Mouse (Mus musculus) brown adipose tissue, adult 24 weeks (tissue): ENCODE data around the gene Capn1. TPM values are rescaled to one million over a fixed set of nuclear protein-coding genes. Genes with fewer than 3 reads are reported as not detected.

Experiments
- H3K27ac ChIP-seq: fragments of 200-500 bp; replicated peaks from 2 replicates; pipeline ENCODE4 v1.5.1; 2012; ENCODE audit warnings: low read depth, mild to moderate bottlenecking, low read length
- H3K4me1 ChIP-seq: fragments of 200-500 bp; 2 replicates; pipeline ENCODE4 v1.6.1; 2012; ENCODE audit warnings: low read length, mixed read lengths; ENCODE audit not compliant: control insufficient read depth, insufficient read depth, insufficient read length
- H3K4me3 ChIP-seq: fragments of 200-500 bp; 2 replicates; pipeline ENCODE4 v1.5.1; 2012; ENCODE audit warnings: low read depth, mild to moderate bottlenecking, low read length, moderate library complexity; ENCODE audit not compliant: insufficient read depth
- polyA plus RNA-seq: library from polyadenylated mRNA; stranded (reverse); fragments of >200 nt; gene quantifications from 2 replicates; pipeline ENCODE4 v1.2.4, GENCODE M21; 2012; ENCODE audit not compliant: missing spikeins, insufficient read depth, insufficient read length

Capn1 gene
- polyA plus RNA-seq, 1 experiment, result 15.9 TPM

DNA sequence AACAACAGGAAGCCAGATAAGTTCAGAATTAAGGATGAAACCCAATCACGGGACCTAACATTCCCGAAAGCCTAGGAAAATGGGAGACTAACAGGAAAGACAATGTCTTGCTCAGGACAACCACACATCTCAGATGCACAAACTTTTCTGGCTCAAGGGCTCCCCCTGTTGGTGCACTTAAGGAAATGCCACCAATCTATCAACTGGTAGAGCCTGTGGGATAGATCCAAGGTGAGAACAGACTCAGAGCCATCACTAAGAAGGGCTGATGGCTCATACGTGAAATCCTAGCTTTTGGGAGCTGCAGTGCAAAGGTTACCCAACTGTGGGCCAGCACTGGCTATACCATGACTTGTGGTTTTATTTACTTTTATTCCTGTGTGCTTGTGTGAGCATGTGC is 59.0 kb downstream of the Capn1 start:
- peak overlapping the region; percentile 97 for H3K27ac ChIP-seq
- H3K4me1 ChIP-seq, result peaks cover 31% of the 10 kb centered on the region
- 0 out of 2 replicates have a peak overlapping the region, but pooled peaks have one; percentile 50 for H3K4me3 ChIP-seq

DNA sequence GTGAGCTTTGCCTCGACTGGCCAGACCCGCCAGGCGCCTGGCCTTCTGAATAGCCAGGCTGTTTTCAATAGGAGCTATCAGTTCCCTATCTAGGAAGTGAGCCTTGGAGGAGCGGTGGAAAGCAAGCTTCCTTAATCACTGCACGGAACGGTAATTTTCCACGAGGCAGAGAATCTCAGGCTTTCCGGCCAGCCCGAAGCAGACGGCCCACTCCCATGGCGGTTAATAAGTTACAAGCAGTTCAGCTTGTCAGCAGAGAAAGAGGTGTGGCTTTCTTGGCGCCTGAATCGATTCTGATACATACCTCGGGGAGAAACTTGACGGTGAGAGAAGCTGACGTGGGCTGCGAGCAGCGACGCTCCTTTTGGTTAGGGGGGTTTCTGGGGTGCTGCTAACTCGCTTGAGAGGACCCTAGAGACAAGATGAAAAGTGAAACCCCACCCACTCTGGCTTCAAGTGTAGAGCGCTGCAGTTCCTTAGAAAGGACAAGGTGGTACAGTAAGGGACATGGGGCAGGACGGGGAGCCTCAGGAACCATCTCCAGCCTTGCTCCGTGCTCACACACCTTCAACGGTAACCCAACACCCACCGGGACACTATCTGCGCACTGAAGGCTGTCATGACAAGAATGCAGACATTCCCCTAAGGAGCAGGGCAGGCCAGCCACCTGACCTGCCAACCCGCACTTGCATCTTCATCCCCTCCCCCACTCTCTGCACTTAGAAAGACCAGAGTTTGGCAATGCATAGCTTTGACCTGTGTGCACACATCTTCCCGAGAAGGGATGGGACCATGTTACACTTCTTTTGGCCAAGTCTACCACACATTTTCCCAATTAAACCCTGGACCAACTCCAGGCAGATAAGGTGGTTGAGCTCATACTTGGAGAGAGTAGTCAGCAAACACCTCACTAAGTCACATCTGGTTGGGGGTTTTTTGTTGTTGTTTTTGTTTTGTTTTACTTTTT is 59.7 kb downstream of the Capn1 start:
- peak overlapping the region; percentile 50 for H3K4me3 ChIP-seq
- peak overlapping the region; percentile 97 for H3K27ac ChIP-seq
- peaks cover 31% of the 10 kb centered on the region for H3K4me1 ChIP-seq

DNA sequence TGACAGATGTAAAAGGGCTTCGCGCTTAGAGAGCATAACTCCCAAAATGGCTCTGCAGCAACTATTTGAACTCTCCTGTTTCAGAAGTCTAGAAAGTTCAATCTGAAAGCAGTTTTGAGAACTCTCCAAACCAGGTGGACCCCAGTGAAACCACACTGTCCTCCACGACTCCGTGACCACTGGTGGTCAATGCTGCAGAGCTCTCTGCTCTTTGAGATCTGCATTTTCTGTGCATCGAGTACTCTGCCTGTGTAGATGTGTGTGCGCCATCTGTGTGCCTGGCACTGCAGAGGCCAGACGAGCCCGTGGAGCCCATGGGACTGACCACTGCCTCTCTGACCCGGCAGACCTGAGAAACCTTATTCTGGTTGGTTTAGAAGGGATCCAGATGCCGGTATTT is 60.8 kb downstream of the Capn1 start:
- H3K27ac ChIP-seq, result peak overlapping the region; percentile 97
- peak overlapping the region; percentile 2; the same call in 1 of the 2 replicates for H3K4me3 ChIP-seq
- H3K4me1 ChIP-seq, result peaks cover 34% of the 10 kb centered on the region

DNA sequence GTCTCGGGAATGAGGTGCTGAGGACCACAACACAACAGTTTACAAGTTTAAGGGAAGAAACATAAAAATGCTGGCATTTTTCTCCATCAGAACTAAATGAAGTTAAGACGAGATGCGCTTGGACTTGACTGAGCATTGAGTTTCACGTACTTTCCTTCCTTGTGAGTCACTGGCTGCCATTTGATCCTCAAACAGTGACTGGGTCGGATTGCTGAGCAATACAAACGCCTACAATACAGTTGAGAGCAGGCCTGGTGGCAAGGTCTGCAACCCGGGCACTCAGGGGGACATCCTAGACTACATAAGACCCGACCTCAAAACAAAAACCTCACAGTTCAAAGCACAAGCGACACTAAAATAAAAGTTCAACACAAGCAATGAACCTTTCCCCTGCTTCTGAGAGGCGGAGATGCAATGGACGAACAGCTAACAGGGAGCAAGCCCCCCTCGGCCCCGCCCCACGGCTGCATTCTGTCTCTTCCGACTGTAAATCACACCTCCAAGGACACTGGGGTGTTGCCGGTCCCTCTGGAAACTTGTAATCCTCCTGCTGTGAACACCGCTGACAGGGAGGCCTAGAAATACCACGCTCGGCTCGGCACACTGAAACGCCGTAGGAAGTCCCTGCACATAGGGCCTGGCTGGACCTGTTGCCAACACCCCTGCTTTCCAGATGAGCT is 61.5 kb downstream of the Capn1 start:
- H3K27ac ChIP-seq, result peak overlapping the region; percentile 97
- H3K4me1 ChIP-seq, result peaks cover 36% of the 10 kb centered on the region
- H3K4me3 ChIP-seq, result 0 out of 2 replicates have a peak overlapping the region, but pooled peaks have one; percentile 4

DNA sequence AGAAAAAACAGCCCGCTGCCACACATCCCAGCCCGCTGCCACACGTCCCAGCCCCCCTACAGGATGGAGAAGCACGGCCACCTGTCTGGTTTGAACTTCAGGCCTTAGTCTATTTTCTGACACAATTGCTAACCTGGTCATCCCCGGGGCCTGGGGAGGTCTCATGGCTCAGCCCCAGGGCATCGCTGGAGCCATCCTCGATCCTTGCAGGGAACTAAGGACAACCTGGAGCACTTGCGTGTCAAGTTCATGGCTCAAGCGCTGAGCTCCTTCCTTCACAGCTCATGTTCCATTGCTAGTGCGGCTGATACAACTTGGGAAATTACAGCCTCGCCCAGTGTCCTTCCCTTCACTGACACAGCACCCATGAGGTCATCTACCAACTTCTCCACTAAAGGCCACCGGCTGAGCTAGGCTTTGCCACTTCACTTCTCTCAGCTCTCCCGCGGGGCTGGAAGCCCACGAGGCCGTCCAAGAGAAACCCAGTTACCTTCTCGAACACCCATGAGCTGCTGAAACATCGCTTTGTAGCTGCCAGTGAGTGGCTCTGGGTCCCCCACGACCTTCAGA is 62.4 kb downstream of the Capn1 start:
- peak overlapping the region; percentile 97 for H3K27ac ChIP-seq
- peaks cover 36% of the 10 kb centered on the region for H3K4me1 ChIP-seq
- H3K4me3 ChIP-seq, result no peak overlapping the region; the same call in 1 of the 2 replicates

DNA sequence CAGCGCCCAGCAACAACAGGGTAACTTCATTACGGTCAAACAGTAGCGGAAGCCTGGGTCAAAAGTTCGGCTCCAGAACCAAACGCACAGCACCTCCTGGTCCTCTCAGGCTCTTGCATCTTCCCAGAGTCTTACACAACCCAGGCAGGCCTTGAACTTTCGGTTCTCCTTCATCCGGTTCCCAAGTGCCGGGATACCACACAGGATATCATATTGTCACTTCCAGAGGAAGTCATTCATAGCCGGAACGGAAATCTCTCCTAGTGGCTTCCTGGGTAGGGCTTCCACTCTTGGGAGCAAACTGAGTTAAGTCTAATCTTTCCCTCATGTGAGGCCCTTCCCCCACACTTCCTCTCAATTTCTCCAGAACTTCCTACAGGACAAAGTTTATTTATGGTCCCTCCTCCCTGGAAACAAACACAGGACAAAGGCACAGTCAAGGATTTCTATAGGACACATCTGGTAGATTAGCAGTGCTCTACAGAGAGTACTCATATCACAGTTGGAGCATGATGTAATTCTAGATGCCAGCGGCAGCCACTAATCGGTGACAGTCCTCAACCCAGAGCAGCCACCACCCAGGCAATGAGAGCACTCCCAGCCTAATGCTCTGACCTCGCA is 63.5 kb downstream of the Capn1 start:
- Histone ChIP-seq H3K4me3 (peak overlapping the region; percentile 59), H3K27ac (peak overlapping the region; percentile 97), H3K4me1 (peaks cover 39% of the 10 kb centered on the region)

DNA sequence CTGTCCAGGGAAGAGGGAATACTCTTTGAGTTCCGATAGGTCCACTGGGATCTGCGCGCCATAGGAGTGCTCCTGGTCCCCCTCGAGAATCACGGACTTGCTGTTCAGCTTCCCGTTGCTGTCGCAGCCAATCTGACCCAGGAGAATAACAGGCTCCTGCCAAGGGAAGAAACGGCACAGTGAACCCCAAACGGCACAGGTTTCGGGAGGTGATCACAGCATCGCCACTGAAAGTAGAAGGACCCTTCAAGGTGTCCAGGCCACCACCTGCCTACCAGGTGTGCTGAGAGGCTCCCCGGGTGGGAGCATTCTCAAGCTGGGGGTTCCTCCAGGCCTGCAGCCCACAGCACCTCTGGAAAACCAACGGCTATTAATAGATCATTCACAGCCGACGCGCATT is 64.1 kb downstream of the Capn1 start:
- peak overlapping the region; percentile 95 for H3K27ac ChIP-seq

DNA sequence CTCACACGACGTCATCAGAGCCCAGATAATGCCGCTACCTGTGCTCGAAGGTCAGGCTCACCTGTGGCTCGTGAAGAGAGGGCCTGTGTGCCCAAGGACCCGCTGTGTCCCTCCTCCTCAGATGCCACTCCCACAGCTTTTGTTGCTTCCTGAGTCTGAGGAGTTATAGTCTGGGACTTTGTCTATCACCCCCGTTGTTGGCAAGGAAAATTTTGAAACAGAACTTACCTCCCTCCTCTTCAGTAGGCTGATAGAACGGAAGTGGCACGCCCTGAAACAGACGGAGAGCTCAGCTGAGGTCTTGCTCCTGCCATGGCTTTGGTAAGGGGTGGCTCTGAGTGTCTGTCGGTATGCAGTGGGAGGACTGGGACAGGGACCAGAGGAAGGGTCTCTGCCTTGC is 65.5 kb downstream of the Capn1 start:
- Histone ChIP-seq H3K4me1 (peaks cover 50% of the 10 kb centered on the region), H3K27ac (peak overlapping the region; percentile 95), H3K4me3 (peak overlapping the region; percentile 59)

More for the DNA sequence above, 64.1 kb downstream of the Capn1 start:
- Histone ChIP-seq H3K4me3 (peak overlapping the region; percentile 59), H3K4me1 (peaks cover 41% of the 10 kb centered on the region)

DNA sequence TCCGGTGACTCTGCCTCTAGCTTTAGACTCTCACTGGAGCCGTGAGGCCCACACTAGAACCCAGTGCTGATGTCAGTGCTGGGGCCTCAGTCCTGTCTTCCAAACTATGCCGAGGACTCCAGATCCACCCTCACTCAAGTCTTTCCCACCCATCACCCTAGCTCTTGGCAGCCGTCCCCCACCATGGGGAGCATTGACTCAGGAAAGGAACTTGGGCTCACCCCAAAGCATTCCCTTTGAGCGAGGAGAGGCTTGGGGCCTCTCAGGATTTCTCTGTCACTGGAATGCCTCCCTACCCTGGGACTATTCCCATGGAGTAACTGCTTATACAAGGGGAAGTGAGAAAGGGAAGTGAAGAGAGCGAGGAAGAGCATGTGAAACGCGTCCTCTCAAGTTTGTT is 69.8 kb downstream of the Capn1 start:
- Histone ChIP-seq H3K27ac (peak overlapping the region; percentile 83), H3K4me1 (peaks cover 49% of the 10 kb centered on the region), H3K4me3 (no peak overlapping the region)

DNA sequence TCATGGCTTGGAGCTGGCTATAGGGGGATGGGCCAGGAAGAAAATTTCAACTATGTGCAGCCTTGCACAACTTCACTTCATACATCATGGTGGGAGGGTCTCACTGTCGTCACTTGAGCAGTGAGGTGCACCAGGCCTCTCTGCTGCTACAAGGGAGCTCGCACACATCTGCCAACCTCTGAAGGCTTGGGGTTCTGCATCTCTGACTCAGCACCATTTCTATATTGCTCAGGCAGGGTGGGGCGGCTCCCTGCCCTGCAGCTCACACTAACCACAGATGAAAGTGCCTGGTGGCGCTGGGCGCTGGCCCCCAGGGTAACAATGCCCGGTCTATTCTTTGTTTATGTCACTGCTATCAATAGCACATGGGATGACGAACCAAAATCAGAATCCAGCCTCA is 70.7 kb downstream of the Capn1 start:
- Histone ChIP-seq H3K4me1 (peaks cover 53% of the 10 kb centered on the region), H3K4me3 (no peak overlapping the region), H3K27ac (peak overlapping the region; percentile 83)

DNA sequence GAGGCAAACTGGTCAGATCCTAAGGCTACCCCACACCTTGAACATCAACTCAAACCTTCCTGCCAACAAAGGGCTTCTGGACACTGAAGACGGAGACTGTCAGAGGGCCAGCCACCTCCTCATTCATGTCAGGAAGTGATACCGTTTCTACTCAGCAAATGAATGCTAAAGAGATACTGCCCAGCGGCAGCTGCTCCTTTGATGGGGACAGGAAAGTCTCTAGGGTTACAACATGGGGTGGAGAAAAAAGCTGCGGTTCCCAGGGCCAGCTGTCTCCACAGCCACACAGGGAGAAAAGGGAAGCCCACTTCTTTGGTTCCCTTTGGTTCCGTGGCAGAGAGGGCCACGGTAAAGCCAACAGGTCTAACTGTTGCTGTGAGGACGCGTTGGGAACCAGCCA is 71.6 kb downstream of the Capn1 start:
- peak overlapping the region; percentile 25; the same call in 1 of the 2 replicates for H3K27ac ChIP-seq

DNA sequence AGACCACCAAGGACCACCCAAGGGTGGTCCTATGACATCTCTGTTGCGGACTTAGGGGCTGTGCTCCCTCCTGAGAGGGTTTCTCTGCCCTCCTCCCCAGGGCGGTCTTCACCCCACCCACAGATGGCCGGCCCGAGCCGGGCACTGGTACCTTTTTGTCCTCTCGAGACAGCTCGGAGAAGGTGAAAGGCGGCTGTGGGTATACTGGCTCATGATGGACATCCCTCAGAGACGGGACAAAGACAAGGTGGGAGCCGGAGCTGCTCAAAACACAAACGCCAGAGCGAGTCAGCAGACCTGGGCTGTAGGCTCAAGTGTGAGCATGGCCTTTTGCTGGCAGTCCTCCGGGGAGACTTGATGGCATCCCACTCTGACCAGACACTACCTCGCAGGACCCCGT is 72.3 kb downstream of the Capn1 start:
- H3K27ac ChIP-seq, result no peak overlapping the region
- peaks cover 57% of the 10 kb centered on the region for H3K4me1 ChIP-seq
- no peak overlapping the region for H3K4me3 ChIP-seq

More for the DNA sequence above, 71.6 kb downstream of the Capn1 start:
- no peak overlapping the region for H3K4me3 ChIP-seq
- peaks cover 57% of the 10 kb centered on the region for H3K4me1 ChIP-seq

DNA sequence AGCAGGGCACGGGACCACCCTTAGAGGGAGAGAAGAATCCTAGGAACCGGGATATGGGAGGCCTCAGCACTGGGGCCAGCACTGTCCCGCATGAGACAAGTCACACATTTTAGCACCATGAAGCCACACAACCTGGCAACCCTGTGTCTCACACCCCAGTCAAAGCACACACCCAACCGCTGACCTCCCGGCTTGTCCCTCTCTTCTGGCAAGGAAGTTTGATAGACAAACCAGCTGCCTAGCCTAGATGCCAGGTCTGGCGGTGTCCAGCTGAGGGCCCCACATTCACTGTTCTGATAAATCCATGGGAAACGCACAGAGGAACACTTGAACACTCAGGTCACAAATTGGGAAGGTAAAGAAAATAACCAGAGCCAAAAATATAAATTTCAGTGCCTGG is 73.1 kb downstream of the Capn1 start:
- Histone ChIP-seq H3K4me1 (peaks cover 61% of the 10 kb centered on the region), H3K4me3 (no peak overlapping the region), H3K27ac (peak overlapping the region; percentile 19; the same call in 1 of the 2 replicates)

DNA sequence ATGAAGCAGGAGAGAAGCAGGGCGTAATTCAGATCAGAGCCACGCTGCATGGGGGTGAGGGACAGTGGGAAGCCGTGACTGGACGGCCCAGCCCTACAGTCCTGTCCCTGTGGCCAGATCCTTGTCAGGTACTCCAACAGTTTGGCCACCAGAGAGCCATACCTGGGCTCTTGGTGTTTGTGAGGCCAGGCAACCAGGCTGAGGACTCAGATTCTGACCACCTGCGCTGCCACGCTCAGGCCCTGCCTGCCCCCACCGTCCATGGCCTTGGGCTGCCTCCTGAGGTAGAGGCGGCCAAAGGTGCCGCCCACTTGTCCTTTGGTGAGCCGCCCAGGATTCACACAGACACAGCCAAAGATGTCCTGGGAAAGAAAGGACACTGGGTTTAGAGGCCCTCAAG is 75.0 kb downstream of the Capn1 start:
- H3K27ac ChIP-seq, result peak overlapping the region; percentile 97
- no peak overlapping the region; the same call in 1 of the 2 replicates for H3K4me3 ChIP-seq
- peaks cover 52% of the 10 kb centered on the region for H3K4me1 ChIP-seq

DNA sequence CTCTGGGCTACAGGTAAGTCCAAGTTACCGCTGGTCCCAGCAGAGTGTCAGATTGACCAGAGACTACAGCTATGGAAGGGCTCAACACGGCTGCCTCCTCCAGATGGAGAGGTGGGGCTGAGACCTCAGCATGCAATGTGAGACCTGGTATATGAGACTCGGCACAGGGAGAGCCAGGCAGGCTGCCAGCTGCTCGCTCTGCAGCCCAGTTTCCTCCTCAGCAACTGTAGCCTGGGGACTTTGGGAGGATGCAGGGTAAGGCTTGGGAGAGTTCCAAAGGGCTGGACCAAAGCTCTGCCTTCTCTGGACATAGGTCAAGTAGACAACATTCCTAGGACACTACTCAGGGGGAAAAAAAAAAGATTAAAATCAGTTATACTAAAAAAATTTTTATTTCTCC is 75.5 kb downstream of the Capn1 start:
- H3K4me3 ChIP-seq, result no peak overlapping the region
- peaks cover 52% of the 10 kb centered on the region for H3K4me1 ChIP-seq

More for the DNA sequence above, 75.5 kb downstream of the Capn1 start:
- H3K27ac ChIP-seq, result peak overlapping the region; percentile 97
